Mouse (Mus musculus) layer of hippocampus, postnatal 14 days (tissue): ENCODE measurements around the gene Snrpa1. TPM values are rescaled to one million over a fixed set of nuclear protein-coding genes. Genes with fewer than 3 reads are reported as not detected.
A peak's percentile ranks its signal among the peaks of the same experiment; 100 is the strongest.
"Not testable (repeated sequence)": the region's sequence is repeated elsewhere in the genome, so short reads cannot be mapped to it uniquely, and the experiment has no call there.

Experiments
- DNase-seq, 2 experiments: peaks; one replicate each; pipeline ENCODE4 v3.0.0; 2021 to 2022; ENCODE audit warnings: low spot score in 2 of 2, mixed read lengths in 1 of 2
- long read RNA-seq, 2 experiments: library from polyadenylated mRNA; stranded (forward); transcript quantifications; one replicate each; pipeline ENCODE4 v2.0.0; 2021
- total RNA-seq, 2 experiments: library from RNA; stranded (reverse); gene quantifications; 2 replicates each; pipeline ENCODE4 v1.2.3; 2021

The Snrpa1 gene
- 10 to 100 TPM; 29.6 to 33.7 TPM for total RNA-seq
- long read RNA-seq, experiment 1, transcript Snrpa1-206 (9 exons, 1,248 nt) = major isoform, 16 of 32 reads
- long read RNA-seq, experiment 1, partial matches to known transcripts = 6 of 32 reads
- long read RNA-seq, experiment 1, other reads (novel, unspliced or antisense) = 8 of 32 reads
- long read RNA-seq, experiment 2, transcript Snrpa1-206 (9 exons, 1,248 nt) = major isoform, 32 of 66 reads
- long read RNA-seq, experiment 2, transcript Snrpa1-201 (8 exons, 955 nt) = minor isoform, 8 of 66 reads
- long read RNA-seq, experiment 2, partial matches to known transcripts = 11 of 66 reads
- long read RNA-seq, experiment 2, other reads (novel, unspliced or antisense) = 15 of 66 reads

DNA sequence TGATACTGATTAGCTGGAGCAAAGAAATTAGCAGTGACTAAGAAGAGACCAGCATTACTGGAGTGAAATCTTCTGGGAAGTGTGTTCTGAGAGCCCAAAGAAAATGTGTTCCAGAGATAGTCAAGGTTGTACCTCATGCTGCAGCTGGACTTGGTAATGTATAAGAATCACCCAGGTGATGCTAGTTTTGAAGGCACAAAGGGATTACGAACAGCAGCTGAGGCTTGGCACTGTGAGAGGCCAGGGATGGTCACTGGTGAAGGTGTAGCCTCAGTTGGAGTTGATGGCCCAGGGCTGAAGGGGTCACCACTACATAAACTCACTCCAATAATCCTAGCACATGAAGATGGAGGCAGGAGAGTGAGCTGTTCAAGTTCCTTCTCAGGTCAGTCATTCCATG, at the start of gene Snrpa1:
Gene Snrpa1 (plus strand): TSS at position 301 of the 400 bp plus-strand sequence.
- no peak for DNase-seq

DNA sequence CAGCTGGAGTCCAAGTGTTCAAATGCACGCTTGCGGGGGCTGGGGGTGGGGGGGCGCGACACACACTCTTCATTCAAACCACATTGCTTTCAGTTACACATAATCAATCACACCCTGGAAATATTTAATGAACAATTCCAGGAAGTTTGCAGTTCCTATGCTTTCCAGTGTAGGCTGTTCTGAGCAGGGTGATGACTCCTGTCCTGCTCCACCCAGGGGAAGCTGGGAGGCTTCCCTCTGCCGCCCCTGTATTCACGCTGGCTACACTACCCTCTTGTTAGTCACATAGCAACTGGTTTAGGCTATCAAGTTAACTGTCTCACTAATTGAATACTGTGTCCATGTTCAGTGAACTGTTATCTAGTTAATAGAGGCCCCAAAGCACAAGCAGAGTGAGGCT, 48.3 kb upstream of the Snrpa1 start:
- no peak for DNase-seq

DNA sequence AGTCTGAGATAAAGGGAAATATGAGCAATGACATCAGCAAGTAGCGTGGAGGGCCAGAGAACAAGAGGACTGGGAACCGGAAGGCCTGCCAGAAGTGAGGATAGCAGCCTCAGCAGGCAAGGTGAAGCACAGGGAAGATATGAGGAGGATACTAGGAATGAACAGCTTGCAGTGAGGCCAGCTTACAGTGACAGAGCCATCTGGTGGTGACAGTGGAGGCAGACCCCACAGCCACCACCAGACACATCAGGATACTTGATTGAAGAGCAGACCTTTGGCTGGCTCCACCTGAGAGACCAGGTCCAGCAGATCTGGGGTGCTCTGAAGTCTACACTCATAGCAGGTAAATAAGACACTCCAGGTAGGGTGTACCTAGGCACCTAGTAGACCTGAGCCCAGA, 31.1 kb upstream of the Snrpa1 start:
- DNase-seq = no peak

DNA sequence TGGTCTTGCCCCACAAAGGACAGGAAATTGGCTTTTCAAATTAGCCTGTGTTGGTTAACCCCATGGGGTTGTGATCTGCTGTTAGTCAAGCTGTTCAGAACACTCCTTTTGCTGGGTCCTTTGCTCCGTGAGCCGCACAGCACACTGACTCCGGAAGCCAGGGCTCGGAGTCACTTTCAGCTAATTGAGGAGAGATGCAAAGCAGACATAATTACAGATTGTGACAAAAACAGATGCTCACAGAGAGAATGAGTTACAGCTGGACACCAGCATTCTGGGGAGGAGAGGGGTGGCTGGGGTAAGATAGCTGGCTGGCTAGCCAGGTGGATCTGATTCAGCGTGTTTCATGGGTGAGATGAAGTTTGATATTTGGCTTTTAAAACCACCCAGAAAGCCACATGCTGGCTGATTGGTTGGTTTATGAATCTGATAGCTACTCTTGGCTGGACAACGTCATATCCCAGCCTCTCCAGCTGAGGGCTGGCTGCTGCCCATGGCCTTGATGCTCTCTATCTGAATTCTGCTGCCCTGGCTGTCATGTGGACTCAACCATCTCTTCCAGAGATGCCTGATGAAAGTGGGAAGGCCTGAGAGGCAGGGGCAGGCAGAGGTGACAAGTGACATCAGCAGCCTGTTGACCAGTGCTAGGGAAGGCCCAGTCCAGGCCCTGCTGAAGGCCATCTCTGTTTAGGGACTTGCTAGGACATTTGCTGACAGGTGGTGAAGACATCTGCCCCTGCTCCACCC, 29.9 kb upstream of the Snrpa1 start:
- DNase-seq = no peak

DNA sequence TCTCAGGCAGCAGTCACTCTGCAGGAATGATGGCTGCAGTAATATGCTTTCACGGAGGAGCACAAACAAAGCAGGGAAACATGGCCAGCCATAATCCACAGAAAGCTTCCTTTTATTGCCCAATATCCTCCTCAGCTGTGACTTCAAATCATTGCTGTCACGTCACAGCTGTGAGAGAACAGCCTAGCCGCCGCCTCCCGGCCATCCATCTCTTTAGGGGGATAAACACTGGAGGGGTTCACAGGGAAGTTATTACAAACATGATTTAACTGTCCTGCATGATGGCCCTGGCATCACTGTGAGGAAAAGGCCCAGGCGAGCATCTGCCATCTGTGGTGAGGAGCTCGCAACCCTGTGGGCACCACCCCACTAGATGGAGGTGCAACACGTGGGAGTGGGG, 22.0 kb upstream of the Snrpa1 start:
- DNase-seq = no peak

DNA sequence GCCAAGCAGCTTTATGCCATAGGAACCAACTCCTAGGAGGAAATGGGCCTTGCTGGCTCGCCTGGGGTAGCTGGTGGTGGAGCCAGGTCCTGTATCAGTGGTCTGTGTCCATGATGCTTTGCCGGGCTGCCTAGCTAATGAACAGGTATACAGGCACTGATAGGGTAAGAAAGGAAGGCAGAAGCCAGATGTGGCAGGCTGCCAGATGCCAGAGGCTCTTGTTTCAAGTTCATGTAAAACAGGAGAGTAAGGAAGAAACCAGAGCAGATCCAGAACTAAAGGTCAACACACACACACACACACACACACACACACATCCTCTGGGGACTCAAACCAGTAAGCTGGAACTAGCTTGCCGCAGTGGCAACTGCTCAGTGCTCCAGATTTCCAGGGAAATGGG, 20.5 kb upstream of the Snrpa1 start:
- DNase-seq = no peak

DNA sequence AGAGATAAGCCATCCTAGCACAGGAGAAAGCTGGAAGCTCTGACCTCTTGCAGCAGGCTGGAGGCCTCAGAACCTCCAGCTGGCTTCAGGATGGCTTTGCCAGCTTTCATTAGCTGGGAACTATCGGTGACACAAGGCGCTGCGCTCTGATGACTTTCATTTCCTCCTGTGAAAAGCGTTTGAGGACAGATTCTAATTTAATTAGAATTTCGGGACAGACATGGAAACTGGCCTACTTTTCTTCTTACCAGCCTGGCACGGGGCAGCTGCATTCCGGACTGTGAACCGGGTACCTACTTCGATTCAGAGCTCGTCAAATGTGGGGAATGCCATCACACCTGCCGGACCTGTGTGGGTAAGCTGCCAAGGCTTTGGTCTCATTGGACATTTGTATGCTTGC, 20.1 kb upstream of the Snrpa1 start:
- DNase-seq = no peak

DNA sequence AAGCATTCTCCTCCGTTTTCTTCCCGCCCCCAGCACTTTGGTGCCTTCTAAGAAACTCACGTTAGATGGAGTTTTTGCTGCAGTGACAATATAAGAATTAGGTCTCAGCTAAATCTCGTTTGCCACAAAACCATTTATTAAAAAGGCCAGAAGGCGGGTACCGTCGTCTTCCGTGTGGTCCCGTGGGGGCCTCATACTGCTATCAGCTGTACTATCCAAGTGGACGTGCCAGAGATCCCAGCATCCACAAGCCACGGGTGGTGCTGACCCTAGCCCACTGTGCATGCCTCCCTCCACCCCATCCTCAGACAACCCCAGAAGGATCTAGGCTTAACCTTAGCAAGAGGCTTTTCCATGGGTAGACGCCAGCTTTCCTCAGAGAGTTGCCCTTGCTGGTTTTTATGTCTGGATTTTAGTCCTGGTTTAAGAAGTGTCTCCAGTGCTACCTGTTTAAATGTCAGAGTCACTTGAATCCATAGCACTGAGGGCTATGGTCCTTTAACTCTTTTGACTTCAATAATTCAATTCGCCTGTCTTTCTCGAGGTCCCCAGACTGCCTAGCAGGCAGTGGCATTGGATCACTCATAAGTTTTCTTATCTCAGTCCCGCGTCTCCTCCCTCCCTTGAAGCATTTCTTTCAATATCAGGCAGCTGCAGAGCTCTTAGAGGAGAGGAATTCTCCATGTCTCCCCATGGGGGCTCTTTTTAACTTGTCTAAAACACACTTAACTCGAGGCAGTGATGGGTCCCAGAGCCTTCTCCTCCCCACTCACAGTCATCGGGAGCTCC, 18.6 kb upstream of the Snrpa1 start:
- DNase-seq = no peak

DNA sequence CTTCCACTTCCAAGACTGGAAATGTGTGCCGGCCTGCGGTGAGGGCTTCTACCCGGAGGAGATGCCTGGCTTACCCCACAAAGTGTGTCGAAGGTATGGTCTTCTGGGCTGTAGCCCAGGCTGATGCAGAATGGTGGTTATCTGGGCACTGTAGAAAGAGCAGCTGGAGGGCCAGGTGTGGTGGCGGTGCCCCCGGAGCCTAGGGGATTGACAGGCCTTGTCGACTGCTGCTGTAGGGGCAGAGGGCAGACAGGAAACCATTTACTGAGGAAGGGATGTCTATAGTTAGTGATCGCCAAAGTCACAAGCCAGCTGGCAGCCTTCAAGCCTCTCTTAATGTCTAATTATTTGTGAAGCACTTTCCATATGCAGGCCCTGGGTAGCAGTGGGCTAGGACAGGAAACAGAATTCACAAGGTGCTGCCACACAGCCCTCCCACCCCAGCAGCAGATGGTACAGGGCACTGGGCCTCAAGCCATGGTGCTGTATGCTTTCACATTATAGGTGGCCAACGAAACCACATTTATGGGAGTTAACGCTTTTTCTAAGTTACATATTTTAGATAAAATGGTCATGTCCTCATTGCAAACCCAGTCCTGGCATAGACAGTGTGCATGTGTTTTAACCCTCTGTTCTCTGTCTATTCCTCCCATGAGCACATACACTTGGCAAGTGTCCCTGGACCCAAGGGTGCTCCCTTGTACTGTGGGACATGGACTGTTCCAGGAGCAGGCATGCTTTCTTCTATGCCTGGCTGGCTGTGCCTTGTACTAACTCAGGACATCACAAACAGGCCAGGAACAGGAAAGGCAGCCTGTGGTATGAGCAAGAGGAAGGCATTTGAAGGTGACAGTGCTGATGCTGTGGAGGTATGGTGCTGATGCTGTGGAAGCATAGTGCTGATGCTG, 15.0 kb upstream of the Snrpa1 start, which contains the start of gene Gm45213:
Gene Gm45213 (plus strand): TSS at position 51 of the 908 bp plus-strand sequence.
- DNase-seq = no peak

DNA sequence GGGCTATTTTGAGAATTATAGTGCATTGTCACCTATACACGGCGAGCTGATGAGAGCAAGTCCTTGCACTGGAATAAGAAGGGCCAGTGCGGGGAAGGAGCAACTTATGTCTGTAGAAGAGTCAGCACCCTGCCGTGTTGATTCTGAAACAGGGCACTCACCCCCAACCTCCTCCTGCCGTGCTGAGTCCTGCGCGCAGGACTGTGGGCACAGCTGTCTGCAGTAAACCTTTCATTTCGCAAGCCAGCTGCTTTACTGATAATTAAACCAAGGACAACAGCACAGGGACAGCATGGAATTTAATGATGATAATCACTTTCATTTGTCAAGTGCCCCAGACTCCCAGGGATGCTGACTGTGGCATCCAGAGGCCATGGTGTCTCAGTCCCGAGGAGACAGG, 14.2 kb upstream of the Snrpa1 start:
- DNase-seq = no peak

DNA sequence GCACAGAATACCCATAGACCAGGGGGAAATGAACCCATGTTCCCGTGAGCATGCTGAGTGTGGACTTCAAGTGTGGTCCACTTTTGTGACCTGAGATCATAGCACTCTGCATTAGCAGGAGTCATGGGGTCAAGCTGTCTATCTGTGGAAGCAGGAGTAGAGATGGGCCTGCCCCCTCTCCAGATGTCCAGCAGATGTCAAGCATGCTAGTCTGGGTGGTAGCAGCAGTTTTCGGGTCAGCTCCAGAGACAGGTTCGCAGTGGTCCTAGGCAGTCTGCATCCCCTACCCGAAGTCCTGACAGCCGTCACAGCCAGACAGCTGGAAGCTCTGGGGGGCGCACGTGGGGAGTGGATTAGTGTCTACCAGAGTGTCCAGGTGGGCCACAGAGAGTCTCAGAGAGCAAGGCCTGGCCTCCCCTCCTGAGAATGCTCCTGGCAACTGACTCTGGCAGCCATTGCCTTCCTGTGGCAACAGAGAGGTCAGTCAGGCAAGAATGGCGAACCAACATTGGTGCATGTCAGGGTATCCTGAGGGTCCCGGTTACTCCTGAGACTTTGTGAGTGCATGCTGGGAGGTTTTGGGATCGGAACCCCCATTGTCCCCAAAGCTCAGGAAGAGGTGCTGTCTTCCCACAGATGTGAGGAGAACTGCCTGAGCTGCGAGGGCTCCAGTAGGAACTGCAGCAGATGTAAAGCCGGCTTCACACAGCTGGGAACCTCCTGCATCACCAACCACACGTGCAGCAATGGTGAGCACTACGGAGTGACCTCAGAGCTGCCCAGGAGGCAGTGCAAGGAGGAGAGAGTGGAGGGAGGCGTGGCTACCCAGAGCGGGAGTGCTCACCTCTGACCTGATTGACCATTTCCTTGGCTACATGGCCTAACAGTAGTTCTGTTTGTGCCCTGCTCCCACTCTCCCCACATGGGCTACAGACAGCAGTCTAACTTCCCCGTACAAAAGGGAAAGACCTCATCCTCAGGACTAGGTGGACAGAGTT, 11.6 kb upstream of the Snrpa1 start:
- DNase-seq = no peak

DNA sequence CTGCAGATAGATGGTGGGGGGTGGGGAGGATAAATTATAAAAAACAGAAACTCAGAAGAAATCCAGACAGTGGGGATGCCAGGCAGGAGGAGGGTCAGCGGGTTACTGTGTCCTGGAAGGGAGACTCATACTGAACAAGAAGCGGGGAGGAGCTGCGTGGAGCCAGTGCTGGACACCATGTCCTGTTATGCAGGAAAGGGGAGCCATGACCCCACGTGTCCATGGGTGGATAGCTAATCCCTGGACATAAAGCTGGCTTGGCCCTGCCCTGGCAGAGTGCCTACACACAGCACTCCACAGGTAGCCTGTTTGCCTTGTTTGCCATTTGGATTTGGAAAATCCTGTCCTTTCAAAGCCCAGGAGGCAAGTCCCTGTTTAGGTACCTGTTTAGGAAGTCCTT, 10.8 kb upstream of the Snrpa1 start:
- no peak for DNase-seq

DNA sequence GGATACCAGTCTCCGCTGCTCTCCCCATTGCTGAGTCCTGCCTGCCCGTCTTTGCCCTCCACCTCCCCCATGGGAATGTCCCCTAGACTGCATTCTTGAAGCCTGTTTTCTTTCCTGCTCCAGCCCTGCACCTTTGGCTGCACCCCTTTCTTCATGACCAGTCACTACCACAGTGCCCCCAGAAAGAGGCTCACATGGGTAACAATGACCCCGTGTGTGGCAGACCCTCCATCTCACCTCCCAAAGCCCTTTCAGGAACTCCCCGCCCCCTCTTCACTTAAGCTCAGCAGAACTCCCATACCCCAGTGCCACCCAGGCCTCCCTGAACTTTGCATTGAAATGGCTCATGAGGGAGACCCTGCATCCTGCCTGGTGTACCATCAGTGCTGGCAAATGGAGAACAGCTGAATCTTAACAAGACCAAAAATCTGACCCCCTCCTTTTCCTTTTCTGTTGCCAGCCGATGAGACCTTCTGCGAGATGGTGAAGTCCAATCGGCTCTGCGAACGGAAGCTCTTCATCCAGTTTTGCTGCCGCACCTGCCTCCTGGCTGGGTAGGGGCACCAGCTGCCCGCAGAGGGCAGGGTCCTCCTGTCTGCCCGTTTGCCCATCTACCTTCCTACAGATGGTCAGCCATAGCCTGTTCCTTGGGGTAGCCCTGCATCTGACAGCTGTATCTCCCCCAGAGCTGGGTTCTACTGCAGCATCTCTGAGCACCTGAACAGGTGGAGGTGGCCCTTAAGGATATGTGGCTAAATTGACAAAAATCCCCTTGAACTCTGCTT, 10.2 kb upstream of the Snrpa1 start:
- no peak for DNase-seq

DNA sequence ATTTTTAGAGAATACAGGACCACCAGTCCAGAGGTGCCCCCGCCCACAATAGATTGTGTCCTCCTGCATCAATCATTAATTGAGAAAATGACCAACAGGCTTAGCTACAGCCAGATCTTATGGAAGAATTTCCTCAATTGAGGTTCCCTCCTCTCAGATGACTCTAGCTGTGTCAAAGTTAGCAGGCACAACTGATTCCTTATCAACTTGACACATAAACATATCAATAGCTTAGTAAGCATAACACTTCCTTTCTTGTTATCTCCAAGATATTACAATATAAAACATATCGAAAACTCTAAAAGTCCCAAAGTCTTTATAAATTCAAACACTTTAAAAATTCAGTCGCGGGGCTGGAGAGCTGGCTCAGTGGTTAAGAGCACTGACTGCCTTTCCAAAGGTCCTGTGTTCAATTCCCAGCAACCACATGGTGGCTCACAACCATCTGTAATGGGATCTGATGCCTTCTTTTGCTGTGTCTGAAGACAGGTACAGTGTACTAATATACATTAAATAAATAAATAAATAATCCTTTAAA, 4.8 kb upstream of the Snrpa1 start:
- DNase-seq = no peak

DNA sequence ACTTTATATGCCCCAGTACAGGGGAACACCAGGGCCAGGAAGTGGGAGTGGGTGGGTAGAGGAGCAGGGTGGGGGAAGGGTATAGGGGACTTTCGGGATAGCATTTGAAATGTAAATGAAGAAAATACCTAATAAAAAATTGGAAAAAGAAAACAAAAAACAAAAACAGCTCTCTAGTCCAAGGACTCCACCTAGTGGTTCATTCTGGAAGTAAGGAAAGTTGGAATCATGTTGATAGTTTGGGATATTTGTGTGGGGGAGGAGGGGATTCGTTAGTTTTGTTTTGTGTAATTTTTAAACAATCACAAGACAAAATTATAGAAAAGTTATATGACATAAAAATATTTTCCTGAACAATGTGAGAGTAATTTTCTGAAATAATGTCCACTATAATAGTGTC, 3.4 kb upstream of the Snrpa1 start:
- DNase-seq = not testable (repeated sequence)

DNA sequence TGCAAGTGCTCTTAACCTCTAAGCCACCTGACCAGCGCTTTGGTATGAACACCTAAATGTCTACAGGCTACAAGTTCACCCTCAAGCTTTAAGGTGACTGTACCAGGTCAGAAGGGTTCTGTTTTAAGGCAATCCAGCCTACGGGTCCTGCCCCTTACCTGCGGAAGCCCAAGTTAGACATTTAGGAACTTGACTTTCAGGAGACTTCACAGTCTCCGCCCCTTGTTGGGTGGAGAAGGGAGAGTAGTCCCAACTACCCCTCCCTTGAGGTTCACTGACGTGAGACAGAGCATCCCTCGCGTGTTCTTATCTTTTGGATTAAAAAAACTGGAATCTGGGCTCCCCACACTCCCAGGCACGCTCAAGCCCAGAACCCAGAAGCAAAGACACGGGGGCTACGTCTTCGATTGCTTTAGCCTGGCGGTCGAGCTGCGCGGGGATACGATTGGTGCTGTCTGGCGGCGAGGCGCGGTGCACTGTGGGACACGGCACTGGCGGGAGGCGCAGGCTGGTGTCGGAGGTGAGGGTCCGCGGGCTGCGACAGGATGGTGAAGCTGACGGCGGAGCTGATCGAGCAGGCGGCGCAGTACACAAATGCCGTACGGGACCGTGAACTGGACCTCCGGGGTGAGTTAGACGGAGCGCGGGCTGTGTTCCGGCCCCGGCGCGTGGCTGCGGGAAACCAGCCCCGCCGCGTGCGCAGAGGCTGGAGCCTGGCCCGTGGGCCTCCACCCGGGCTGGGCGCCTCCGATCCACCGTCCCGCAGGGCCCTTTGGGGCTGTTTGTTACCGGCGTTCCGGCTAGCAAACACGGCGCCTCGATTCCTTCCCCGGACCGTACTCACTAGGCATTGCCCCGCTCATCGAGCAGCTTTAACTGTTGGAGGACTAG, 1.5 kb downstream of the Snrpa1 start:
- peak; percentile 87 to 89 for DNase-seq

DNA sequence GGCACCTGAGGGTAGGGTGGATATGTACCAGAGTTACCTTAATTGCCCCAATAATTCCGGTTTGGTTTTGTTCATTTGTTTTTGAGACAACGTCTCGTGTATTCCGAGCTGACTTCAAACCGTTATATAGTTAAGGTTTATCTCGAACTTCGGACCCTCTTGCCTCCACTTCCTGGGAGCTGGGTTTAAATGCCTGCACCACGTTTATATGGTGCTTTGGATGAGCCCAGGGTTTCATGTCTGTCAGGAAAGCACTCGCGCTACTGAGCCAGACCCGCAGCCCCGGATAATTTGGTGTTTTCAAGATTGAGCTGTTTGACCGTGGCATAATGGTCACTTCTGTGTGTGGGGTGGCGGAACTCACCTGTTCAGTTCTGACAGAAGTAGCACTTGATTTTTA, 2.3 kb downstream of the Snrpa1 start:
- no peak for DNase-seq
